Mouse (Mus musculus) heart, embryonic 15.5 days (tissue): ENCODE results near the gene Slc17a8. TPM values are rescaled to one million over a fixed set of nuclear protein-coding genes. Genes with fewer than 3 reads are reported as not detected.
"Not testable (repeated sequence)": the region's sequence is repeated elsewhere in the genome, so short reads cannot be mapped to it uniquely, and the experiment has no call there.

Experiments used
- ATAC-seq: fragments of 200-750 bp; cut with Nextera tagmentation; replicated peaks from 2 replicates; pipeline ENCODE4 v1.8.0; 2017; ENCODE audit warnings: low read depth, moderate TSS enrichment; ENCODE audit not compliant: insufficient number of reproducible peaks, insufficient read depth, low FRiP score
- H3K27ac ChIP-seq: fragments of 300-500 bp; sonication (generic); 2 replicates; pipeline ENCODE4 v1.5.1; 2015; ENCODE audit warnings: mild to moderate bottlenecking, inconsistent platforms
- H3K27me3 ChIP-seq: fragments of 300-500 bp; sonication (generic); 2 replicates; pipeline ENCODE4 v1.6.1; 2015; ENCODE audit warnings: inconsistent platforms
- H3K36me3 ChIP-seq: fragments of 300-500 bp; sonication (generic); 2 replicates; pipeline ENCODE4 v1.6.1; 2015; ENCODE audit warnings: mild to moderate bottlenecking, inconsistent platforms
- H3K4me1 ChIP-seq: fragments of 300-500 bp; sonication (generic); replicated peaks from 2 replicates; pipeline ENCODE4 v1.6.1; 2015; ENCODE audit warnings: inconsistent platforms
- H3K4me2 ChIP-seq: fragments of 300-500 bp; sonication (generic); 2 replicates; pipeline ENCODE4 v1.6.1; 2015; ENCODE audit warnings: inconsistent platforms, mild to moderate bottlenecking, moderate library complexity
- H3K4me3 ChIP-seq: fragments of 300-500 bp; sonication (generic); 2 replicates; pipeline ENCODE4 v1.5.1; 2015; ENCODE audit warnings: mild to moderate bottlenecking, inconsistent platforms
- H3K9ac ChIP-seq: fragments of 300-500 bp; sonication (generic); 2 replicates; pipeline ENCODE4 v1.6.1; 2015; ENCODE audit warnings: mild to moderate bottlenecking, inconsistent platforms
- H3K9me3 ChIP-seq: fragments of 300-500 bp; sonication (generic); replicated peaks from 2 replicates; pipeline ENCODE4 v1.6.1; 2016; ENCODE audit warnings: inconsistent platforms
- WGBS: fragments of 180-500 bp; shearing (Covaris S2); methylation state at CpG from one replicate; pipeline ENCODE4 v1.1.7; 2015; ENCODE audit warnings: mixed read lengths; 5-methylcytosine and 5-hydroxymethylcytosine counted together
- polyA plus RNA-seq: library from polyadenylated mRNA; unstranded; fragments of >200 nt; fragmentation: Nextera tagmentation; extraction: Ambion mirVana; gene quantifications from 2 replicates; pipeline ENCODE4 v1.2.1, GENCODE M21; 2015

Gene Slc17a8
- 0.03 and 0.04 TPM in 2 replicates for polyA plus RNA-seq

DNA sequence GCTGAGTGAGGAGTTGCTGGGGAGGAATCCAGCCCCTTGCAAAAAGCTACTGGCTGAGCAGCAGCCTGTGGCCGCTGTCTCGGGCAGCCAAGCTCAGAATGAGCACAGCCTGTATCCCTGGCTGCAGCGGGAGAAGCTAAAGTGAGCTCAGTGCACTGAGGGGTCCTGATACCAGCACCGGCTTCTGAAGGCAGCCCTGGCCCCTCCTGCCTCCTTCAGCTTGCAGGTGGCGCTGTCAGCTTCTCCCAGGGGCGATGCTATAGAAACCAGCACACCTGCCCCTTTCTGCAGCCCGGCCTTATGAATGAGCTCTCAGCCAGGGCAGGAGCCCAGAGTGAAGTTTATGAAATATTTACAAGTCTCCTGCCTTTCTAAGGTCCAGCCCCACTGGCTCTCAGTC is at the start of gene Slc17a8:
TSS of gene Slc17a8 (minus strand) at position 125 of the 400 bp plus-strand sequence.
- no peak within 1 kb of the TSS for H3K4me2 ChIP-seq
- H3K9me3 ChIP-seq = no peaks in the 10 kb centered on the region
- no peaks in the 10 kb centered on the region for H3K27me3 ChIP-seq
- no peaks in the 10 kb centered on the region; the same call in 1 of the 2 replicates for H3K4me1 ChIP-seq
- 23% methylated on average over 7 of the region's 7 CpGs for WGBS
- no peak within 1 kb of the TSS for H3K4me3 ChIP-seq
- H3K36me3 ChIP-seq = no peaks in the 10 kb centered on the region
- no peak within 1 kb of the TSS for H3K27ac ChIP-seq
- H3K9ac ChIP-seq = no peak within 1 kb of the TSS
- no peak for ATAC-seq

DNA sequence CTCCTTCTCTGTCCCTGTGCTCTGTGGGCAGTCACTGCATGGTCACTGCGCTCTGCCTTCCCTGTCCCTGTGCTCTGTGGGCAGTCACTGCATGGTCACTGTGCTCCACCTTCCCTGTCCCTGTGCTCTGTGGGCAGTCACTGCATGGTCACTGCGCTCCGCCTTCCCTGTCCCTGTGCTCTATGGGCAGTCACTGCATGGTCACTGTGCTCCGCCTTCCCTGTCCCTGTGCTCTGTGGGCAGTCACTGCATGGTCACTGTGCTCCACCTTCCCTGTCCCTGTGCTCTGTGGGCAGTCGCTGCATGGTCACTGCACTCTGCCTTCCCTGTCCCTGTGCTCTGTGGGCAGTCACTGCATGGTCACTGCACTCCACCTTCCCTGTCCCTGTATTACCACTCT is 49.3 kb upstream of the Slc17a8 start:
- H3K4me3 ChIP-seq, H3K9me3 ChIP-seq, H3K9ac ChIP-seq, ATAC-seq, H3K4me2 ChIP-seq, H3K36me3 ChIP-seq, H3K27ac ChIP-seq, H3K4me1 ChIP-seq, H3K27me3 ChIP-seq: not testable (repeated sequence)
- 91% methylated on average over 5 of the region's 5 CpGs for WGBS

DNA sequence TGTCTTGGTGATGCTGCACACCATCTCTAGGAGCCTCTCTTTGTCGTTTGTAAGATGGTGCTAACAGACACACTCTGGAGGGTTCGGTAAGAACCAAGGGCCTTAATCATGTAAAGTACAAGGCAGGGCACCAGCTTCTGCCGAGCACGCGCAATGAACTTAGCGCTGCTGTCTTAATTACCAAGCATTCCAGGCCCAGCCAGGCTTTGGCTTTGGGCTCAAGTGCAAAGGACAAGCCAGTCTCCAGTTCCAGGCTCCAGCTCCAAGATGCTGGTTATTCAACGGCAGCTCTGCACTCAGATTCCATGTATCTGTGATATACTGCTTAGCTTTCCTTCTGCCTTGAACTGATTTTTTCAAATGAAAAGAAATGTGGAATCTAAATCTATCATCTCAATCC is 46.5 kb upstream of the Slc17a8 start:
- Histone ChIP-seq H3K9me3 (no peaks in the 10 kb centered on the region), H3K4me3 (no peak overlapping the region), H3K9ac (no peak overlapping the region), H3K4me2 (no peak overlapping the region), H3K27me3 (no peaks in the 10 kb centered on the region), H3K36me3 (no peaks in the 10 kb centered on the region; the same call in 1 of the 2 replicates), H3K4me1 (no peaks in the 10 kb centered on the region), H3K27ac (no peak overlapping the region)
- ATAC-seq = no peak
- WGBS = 84% methylated on average over 7 of the region's 7 CpGs

DNA sequence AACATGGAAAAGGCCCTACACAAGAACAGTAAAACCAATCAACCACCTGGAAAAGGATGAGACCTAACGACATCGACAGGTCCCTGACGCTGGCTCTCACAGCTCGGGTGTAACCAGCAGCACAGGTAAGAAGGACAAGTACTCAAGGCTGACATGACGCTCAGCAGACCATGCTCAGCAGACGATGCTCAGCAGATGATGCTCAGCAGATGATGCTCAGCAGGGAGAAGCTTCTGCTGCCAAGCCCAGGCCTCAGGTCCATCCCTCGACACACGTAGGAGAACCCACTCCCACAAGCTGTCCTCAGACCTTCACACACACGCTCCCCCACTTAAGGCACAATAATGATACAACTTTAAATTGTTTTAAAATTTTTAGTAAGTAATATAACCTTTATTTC is 44.6 kb upstream of the Slc17a8 start:
- ATAC-seq = no peak
- H3K9me3 ChIP-seq = no peaks in the 10 kb centered on the region
- no peak overlapping the region for H3K4me2 ChIP-seq
- H3K4me3 ChIP-seq = no peak overlapping the region
- H3K36me3 ChIP-seq = peaks cover 7% of the 10 kb centered on the region; the same call in 1 of the 2 replicates
- no peaks in the 10 kb centered on the region for H3K4me1 ChIP-seq
- H3K27me3 ChIP-seq = no peaks in the 10 kb centered on the region
- no peak overlapping the region for H3K27ac ChIP-seq
- WGBS = 87% methylated on average over 9 of the region's 9 CpGs
- H3K9ac ChIP-seq = no peak overlapping the region

DNA sequence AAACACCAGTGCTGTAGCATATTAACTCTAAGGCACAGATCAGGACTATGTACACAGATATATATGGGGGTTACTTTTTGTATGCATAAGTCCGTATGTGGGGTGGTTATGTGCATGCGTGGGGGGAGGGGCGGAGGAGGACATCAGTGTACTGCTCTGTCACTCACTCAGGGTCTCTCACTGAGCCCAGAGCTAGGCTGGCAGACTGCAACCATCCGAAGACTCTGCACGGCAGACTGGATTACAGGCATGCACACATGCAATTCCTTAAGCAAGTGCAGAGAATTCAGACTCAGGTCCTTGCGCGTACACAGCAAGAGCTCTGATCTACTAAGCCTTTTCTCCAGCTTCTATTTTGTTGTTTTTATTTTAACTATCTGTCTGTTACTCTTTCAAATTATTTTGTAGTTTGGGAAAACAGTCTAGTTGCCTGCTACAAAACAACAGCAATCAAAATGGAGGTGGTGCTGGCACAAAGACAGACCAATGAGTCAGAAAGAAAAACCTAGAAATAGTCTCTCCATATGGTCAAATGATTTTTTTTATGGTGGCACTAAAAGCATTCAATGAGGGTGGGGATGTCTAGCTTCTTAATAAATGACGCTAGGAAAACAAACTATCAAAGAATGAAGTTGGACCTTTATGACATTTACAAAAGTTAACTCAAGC is 44.1 kb upstream of the Slc17a8 start:
- no peaks in the 10 kb centered on the region for H3K4me1 ChIP-seq
- peaks cover 10% of the 10 kb centered on the region; the same call in 1 of the 2 replicates for H3K36me3 ChIP-seq
- H3K27ac ChIP-seq = no peak overlapping the region
- WGBS = 90% methylated on average over 8 of the region's 8 CpGs
- no peak for ATAC-seq
- no peak overlapping the region for H3K9ac ChIP-seq
- H3K9me3 ChIP-seq = no peaks in the 10 kb centered on the region
- no peak overlapping the region for H3K4me3 ChIP-seq
- no peaks in the 10 kb centered on the region for H3K27me3 ChIP-seq
- no peak overlapping the region for H3K4me2 ChIP-seq

DNA sequence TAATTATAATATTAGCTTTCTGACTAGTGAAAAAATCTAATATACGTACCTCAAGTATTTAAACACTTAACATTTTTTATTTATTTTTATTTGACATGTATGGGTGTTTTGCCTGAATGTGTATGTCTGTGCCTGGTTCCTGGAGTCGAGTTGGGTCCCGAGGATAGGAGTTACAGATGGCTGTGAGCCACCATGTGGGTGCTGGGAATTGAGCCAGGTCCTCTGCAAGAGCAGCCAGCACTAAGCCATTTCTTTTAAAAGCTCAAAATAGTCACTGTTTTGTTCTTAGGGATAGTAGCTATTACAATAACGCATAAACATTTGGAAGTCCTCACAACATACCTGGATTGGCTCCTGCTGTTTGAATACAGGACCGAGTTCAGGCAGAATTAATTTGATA is 35.3 kb upstream of the Slc17a8 start:
- Histone ChIP-seq H3K4me3 (no peak overlapping the region), H3K9ac (no peak overlapping the region), H3K4me2 (no peak overlapping the region), H3K27me3 (no peaks in the 10 kb centered on the region), H3K4me1 (no peaks in the 10 kb centered on the region), H3K9me3 (no peaks in the 10 kb centered on the region), H3K36me3 (peaks cover 56% of the 10 kb centered on the region), H3K27ac (no peak overlapping the region)
- WGBS = 86% methylated on average over 5 of the region's 5 CpGs
- ATAC-seq = no peak

DNA sequence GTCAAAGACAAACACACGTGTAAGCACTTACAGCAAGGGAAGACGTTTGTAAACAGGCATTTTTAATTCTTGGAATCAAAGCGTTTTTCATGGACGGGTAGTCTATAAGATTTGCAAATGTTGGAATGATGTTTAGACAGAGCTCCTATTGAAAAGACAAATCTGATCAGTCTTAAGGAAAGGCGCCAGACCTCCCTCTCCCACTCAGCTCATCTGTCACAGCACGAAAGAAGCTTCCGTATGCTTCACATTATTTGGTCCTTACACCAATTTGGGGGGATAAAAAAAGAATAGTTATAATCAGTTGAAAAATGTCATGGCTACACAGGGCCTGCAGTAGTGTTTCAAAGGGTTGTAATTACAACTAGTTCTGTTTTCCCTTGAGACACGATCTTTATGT is 31.9 kb upstream of the Slc17a8 start:
- Histone ChIP-seq H3K36me3 (peaks cover 57% of the 10 kb centered on the region), H3K9ac (no peak overlapping the region), H3K9me3 (no peaks in the 10 kb centered on the region), H3K4me1 (no peaks in the 10 kb centered on the region), H3K4me2 (no peak overlapping the region), H3K4me3 (no peak overlapping the region), H3K27me3 (no peaks in the 10 kb centered on the region), H3K27ac (no peak overlapping the region)
- no peak for ATAC-seq
- WGBS = 83% methylated on average over 8 of the region's 8 CpGs

DNA sequence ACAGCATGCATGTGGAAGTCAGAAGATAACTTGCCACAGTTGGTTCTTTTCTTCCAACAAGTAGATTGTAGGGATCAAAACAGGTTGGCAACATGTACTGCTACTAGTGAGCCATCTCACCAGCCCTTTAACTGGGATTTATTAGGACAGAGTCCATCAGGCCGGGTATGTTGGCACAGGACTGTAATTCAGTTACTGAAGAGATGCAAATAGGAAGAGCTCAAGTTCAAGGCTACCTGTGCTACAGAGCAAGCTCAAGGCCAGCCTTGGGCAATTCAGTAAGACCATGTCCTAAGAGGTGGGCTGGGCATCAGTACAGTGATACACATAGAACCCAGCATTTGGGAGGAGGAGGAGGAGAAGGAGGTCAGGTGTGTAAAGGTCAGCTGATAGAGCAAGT is 30.6 kb upstream of the Slc17a8 start:
- 81% methylated on average over 1 of the region's 1 CpGs for WGBS
- ATAC-seq = no peak
- no peaks in the 10 kb centered on the region for H3K9me3 ChIP-seq
- no peak overlapping the region for H3K4me3 ChIP-seq
- H3K4me2 ChIP-seq = no peak overlapping the region
- no peaks in the 10 kb centered on the region for H3K4me1 ChIP-seq
- H3K36me3 ChIP-seq = peaks cover 47% of the 10 kb centered on the region
- H3K27me3 ChIP-seq = no peaks in the 10 kb centered on the region
- no peak overlapping the region for H3K27ac ChIP-seq
- H3K9ac ChIP-seq = no peak overlapping the region

DNA sequence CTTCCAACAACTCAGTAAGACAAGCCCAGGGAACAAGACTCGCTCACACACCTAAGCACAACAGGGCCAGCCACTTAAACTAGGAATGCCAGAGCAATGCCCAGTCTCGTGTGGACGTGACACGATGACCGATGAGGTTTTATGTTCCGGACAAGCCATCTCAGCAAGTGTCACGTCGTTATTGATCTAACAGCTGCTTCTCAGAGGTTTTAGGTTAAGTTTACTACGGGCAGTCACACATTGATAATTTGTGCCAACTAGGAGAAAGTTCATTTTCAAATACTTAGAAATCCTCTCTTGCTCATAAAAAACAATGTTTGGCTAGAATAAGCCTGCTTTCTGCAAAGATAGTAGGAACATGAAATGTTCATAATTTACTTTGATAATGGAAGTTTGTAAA is 25.9 kb upstream of the Slc17a8 start:
- ATAC-seq = no peak
- Histone ChIP-seq H3K9ac (no peak overlapping the region), H3K27ac (no peak overlapping the region), H3K9me3 (no peaks in the 10 kb centered on the region), H3K4me1 (no peaks in the 10 kb centered on the region), H3K36me3 (peaks cover 53% of the 10 kb centered on the region), H3K4me2 (no peak overlapping the region), H3K27me3 (no peaks in the 10 kb centered on the region), H3K4me3 (no peak overlapping the region)
- 82% methylated on average over 9 of the region's 9 CpGs for WGBS

DNA sequence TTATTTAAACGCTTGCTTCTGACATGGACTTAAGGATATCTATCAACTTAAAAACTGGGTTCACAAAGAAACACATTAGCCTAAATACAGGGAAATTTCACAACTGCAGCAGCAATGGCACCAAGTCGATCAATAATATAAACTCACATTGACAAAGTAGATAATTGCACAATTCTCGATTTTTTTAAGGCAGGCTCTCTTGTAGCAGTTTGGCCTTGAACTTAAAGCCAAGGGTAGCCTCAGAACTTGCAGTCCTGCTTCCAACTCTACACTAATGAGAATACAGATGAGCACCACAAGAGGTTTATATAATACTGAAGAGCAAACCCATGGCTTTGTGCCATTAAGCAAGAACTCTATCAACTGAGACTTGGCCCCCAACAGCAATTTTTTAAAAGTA is 15.9 kb upstream of the Slc17a8 start:
- Histone ChIP-seq H3K9me3 (no peaks in the 10 kb centered on the region), H3K27ac (no peak overlapping the region), H3K27me3 (no peaks in the 10 kb centered on the region), H3K4me3 (no peak overlapping the region), H3K36me3 (peaks cover 23% of the 10 kb centered on the region), H3K4me1 (no peaks in the 10 kb centered on the region), H3K9ac (no peak overlapping the region), H3K4me2 (no peak overlapping the region)
- ATAC-seq = no peak
- 84% methylated on average over 3 of the region's 3 CpGs for WGBS

DNA sequence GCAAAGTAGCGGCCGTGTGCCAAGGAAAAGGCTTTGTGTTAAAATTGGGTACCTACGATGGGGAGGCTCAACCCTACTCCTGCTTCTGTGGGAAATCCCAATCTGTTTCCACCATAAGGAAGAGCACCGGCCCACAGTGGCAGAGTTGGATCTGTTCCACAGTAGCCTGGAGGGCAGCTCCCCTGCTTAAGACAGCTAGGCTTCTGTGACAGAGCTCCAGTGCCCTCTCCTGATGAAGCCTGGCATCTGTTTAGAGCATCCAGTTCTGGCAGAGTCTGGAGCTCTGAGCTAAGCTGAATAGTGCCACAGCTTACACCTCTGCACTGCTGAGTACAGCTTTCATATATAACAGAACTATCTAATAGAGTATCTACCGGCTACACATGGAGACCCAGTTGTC is 14.0 kb upstream of the Slc17a8 start:
- Histone ChIP-seq H3K27ac (no peak overlapping the region), H3K4me2 (no peak overlapping the region), H3K4me1 (no peaks in the 10 kb centered on the region), H3K4me3 (no peak overlapping the region), H3K9ac (no peak overlapping the region), H3K36me3 (peaks cover 3% of the 10 kb centered on the region), H3K9me3 (no peaks in the 10 kb centered on the region), H3K27me3 (no peaks in the 10 kb centered on the region)
- 84% methylated on average over 5 of the region's 5 CpGs for WGBS
- ATAC-seq = no peak

DNA sequence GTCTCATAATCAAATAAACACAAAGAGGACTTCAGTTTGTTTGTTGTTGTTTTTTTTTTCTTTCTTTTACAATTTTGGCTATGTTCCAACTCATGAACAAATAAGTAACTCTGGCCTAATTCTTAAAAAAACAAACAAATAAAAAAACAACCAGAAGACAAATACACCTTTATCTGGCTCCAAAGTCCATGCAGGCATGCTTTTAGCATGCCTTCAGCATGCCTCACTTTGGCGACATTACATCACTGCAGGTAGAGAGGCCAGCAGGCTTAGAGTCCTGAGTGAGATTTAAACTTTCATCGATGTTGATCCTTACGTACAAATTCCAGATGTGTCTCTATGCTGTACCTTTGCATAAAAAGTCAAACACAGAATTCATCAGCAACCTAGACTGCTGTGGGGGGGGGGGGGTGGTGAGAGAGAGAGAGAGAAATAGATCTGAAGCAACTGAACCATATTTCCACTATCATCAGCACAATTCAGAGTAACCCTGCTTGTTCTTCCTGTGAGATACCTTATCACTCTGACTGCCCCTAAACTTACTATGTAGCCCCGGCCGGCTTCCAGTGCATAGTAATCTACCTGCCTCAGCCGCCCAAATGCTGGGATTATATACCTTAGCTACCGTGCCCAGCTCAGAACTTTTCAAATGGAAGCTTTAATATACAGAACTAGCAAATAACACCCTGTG is 12.8 kb upstream of the Slc17a8 start:
- ATAC-seq = no peak
- Histone ChIP-seq H3K36me3 (no peaks in the 10 kb centered on the region), H3K4me3 (no peak overlapping the region), H3K9ac (no peak overlapping the region), H3K27ac (no peak overlapping the region), H3K9me3 (no peaks in the 10 kb centered on the region), H3K4me2 (no peak overlapping the region), H3K27me3 (no peaks in the 10 kb centered on the region), H3K4me1 (no peaks in the 10 kb centered on the region)
- WGBS = 84% methylated on average over 7 of the region's 7 CpGs
